Mouse (Mus musculus) testis, postnatal 14 days (tissue): Measurements from ENCODE around the gene Crxos.
"Not testable (repeated sequence)": the region's sequence is repeated elsewhere in the genome, so short reads cannot be mapped to it uniquely, and the experiment has no call there.

Source experiments
- DNase-seq: peaks from one replicate; pipeline ENCODE4 v3.0.0; 2021; ENCODE audit warnings: low spot score

The Crxos gene

DNA sequence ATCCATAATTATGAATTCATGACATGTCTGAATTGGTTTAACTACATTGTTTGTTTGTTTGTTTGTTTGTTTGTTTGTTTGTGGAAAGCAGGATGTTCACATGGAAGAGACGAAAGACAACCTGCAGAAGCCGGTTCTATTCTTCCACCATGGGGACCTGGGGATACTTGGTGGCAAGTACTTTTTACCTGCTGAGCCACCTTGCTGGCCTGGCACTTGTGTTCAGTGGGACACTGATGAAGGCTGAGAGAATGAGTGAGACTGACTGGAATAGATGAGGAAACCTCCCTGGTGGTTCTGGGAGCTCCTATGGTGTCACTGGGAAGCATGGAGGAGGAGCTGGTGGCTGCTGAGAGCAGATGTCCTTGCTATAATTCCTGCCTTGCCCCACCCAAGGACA lies at the start of gene Crxos:
TSS of gene Crxos (plus strand) at position 301 of the 400 bp plus-strand sequence.
- no peak for DNase-seq

DNA sequence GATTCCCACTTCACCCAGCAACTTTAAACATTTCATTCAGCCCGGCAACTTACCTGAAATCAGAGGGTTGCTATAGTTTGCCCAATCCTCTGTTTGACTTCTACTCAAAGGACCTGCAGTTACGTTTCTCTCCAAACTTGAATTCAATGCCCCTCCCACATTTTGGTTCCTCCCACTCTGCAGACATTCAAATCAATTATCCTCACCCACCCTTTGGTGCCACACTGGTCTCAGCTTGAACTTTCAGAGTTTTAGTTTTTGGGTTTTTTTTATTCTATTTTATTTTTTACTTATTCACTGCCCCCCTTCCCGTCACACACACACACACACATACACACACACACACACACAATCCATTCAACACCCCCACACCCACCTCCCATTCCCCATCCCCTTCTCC lies 42.8 kb upstream of the Crxos start, which contains the start of gene Obox6:
TSS of gene Obox6 (minus strand) at position 101 of the 400 bp plus-strand sequence.
- DNase-seq: no peak

DNA sequence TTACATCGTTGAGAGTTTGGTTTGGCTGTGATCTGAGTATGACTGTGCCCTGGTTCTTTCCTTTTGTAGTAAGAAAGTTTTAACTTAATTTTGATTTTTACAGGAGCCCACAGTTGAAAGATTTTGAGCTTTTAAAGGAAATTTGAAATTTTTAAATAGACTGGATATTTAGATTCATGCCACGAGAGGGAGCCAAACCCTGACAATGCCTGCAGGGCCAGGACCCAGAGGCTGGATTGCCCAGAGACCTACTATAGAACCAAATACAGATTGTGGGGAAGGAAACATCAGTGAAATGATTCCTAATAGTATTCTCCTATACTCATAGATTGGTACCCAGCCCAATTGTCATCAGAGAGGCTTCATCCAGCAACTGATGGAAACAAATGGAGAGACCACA lies 22.8 kb upstream of the Crxos start:
- DNase-seq: no peak

DNA sequence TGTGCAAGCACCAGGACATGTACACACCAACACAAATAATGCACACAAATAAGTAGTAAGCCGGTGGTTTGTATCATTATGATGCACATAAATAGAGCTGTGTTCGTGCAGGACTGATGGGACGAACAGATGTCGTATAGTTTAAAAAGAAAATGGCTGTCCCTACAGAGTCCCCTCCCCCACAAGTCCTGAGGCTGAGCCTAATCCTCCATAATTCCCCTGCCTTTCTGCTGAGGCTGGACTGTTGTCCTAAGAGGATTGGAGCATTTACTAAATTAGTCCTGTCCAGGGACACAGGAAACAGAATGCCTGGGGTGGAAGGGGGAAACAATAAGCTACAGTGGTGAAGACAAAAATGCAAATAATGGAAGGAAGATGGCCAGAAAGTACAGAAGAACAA lies 18.3 kb upstream of the Crxos start:
- DNase-seq: no peak

DNA sequence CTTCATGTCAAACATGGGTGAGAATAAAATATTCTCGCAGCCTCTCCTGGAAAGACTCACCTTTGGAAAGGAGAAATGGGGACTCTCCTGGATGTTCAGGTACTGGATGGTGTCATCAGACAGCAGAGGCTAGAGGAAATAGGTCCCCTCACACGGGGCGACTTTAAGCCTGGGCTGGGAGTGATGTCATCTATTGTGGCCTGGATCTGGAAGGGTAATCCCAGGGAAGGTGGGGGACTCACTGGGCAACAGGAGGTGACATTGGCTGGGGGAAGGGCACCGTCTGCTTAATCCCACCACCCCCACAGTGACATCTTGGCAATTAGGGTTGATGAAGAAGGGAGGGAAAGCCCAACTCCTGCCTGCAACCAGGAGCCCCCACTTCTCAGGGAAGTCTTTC lies 2.7 kb upstream of the Crxos start, which contains the start of gene Crx:
TSS of gene Crx (minus strand) at position 213 of the 400 bp plus-strand sequence.
- DNase-seq: no peak

DNA sequence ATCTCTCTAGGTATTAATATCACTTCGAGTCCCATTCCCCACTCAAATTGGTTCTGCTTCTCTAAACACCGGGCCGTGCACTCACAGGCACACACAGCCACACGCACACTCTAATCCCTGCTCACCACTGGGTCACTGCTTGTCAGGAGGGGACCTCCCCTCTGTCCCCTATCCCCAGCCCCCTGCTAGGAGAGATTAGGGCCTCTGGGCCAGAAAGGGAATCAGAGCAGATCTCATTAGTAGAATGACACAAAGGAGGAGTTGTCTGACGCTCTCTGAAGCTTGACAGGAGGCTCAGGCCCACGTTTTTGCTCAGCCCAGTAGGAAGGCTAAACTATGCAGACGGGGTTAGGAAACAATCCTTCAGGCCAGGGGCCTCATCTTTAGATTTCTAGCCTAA lies 1.0 kb upstream of the Crxos start:
- DNase-seq: no peak

DNA sequence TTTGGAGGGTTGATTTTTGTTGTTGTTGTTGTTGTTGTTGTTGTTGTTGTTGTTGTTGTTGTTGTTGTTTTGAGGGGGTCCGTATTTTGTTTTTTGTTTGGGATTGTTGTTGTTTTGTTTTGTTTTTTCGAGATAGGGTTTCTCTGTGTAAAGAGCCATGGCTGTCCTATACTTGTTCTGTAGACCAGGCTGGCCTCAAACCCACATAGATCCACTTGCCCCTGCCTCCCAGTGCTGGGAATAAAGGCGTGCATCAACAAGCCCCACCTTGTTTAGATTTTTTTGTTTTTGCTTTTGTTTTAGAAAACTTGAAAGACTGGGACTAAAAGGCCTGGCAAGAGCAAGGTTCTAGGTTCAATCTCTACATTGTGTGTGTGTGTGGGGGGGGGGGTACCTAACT lies 586 bp upstream of the Crxos start:
- DNase-seq: no peak

DNA sequence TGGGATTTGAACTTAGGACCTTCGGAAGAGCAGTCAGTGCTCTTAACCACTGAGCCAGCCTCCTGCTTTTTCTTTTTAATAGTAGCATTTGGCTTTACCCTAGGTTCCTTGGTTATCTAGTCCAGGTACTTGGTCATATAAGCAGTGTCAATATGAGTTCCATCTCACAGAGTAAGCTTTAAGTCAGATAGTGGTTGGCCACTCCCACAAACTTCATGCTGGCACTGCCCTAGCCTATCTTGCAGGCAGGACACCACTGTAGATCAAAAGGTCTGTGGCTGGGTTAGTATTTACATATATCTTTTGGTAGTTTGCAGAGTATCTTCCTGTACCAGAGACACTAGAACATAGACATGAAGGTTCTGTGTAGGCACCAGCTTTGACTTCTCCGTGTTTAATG lies 1.7 kb downstream of the Crxos start:
- no peak for DNase-seq

DNA sequence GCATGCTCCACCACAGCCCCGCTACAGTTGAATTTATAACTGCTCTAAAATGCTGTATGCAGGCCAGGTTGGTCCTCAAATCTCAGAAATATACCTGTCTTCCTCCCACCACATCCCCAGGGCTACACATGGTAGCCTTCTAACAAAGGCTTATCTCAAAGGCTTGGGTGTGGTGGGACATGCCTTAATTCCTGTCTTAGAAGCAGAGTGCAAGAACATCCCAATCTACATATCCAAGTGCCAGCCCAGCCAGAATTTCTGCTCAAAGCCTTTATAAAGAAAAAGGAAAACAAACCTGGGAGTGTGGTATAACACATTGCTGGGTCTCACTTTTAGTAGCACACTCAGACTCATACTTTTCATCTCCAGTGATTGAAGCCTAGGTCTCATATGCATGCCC lies 11.8 kb downstream of the Crxos start:
- DNase-seq: no peak

DNA sequence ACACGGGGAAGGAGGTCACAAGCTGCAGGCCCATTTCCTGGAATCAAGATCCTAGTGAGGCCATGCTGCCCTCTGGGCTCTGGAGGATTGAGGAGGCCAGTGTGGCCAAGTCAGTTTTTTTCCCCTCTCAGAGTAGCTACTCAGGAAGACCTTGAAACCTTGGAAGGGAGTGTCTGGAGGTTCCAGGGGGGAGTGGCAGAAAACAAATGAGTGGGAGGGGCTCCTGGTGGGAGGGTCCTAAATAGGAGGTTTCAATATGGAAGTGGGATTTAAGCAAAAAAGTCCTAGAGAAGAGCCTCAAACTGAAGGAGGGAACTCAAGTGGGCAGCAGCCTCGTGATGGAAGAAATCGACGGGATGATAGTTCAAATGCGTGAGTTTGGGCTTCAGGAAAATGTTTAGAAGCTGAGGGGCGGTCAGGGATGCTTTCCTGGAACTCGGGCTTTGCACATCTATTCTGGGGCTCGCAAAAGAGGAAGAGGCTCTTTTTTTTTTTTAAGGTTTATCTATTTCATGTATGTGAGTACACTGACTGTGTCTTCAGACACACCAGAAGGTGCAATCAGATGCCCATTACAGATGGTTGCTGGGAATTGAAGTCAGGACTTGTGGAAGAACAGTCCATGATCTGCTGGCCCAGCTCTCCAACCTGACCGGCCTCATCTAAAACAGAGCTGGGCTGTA lies 19.1 kb downstream of the Crxos start:
- no peak for DNase-seq

DNA sequence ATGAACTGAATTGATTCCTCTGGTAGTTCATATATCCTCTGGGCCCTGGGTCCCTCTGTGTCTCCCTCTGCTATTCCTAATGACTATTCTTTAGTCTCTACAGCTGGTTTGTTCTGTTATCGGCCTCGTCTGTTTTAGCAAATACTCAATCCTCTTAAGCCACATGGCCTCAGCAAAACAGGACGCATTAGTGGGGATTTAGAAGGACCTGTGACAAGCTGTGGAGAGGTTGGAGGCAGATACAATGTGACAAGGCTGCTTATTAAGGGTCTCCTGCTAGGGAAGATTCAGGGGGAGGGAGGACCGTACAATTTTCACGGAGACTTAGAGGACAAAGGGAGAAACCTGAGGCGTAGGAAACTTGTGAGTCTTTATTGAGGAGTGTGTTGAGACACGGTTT lies 23.4 kb downstream of the Crxos start:
- DNase-seq: no peak

DNA sequence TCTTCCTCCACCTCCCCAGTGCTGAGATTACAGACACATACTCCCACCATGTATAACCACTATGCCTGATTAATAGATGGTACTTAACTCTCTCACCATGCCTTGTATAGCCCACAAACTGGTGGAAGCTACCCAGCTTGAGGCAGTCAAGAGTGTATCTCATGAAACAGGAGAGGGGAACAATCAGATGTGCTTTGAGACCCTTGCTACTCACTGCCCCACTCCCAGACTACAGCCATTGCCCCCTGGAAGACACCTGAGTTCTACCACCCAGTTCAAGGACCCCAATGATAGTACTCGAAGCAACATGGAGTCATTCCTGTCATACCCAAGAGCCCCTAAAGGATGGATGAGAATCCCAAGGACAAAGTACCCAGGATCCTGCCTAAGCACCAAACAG lies 24.2 kb downstream of the Crxos start:
- no peak for DNase-seq

DNA sequence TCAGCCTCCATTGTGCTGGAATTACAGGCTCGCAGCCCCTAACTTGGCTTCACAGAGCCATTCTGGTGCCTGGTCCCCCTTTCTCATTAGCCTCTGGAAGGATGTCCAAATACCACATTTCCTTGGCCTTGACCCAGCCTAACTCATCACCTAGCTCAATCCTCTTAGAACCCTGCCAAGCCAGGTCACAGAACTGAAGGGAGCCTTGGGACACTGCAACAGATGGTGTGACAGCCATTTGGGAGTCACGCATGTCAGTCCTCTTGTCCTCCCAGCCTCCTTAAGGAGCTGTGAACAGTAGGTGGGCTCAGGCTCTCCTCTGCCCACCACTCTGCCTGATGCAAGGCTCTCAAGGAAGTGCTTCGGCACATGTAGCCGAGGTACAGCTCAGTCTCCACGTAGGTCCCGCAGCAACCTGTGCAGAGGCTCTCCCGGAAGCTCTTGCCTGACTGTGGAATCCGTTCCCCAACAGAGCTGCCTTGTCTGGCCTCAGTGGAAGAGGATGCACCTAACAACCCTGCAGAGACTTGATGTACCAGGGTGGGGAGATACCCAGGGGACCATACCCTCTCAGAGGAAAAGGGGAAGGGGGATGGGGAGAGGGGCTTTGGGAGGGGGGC lies 25.7 kb downstream of the Crxos start:
- DNase-seq: no peak

DNA sequence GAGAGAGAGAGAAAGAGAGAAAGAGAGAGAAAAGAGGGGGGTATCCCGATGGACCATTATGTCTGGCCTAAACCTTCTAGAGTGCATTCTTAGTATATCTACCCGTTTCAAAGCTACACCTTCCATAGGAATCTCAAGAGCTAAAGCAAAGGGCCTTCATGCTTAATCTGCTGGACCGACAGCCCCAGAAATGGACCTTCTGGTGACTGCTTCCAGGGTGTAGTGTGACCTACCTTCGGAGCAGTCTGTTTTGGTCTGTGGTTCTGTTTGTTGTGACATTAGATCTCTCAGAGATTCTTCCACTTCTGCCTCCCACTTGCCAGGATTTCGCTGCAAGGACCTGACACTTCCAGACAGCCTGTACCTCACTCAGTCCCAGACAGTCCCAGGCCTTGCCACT lies 28.1 kb downstream of the Crxos start:
- DNase-seq: no peak

DNA sequence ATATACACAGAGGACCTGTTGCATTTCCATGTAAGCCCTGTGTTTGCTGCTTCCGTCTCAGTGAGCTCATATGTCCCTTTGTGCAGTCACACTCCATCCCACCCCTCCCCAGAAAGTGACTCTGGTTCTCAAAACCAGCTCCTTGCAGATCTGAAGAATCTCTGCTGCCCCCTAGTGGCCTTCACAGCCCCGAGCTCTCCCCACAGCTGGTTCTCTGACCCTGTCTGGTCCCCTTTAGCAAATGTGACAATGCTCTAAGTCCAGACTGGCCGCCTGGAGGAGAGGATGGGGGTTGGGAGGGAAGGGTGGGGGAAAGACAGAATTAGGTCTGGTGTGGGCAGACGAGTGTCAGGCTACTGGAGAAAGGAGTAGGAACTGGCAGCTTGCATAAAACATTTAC lies 29.8 kb downstream of the Crxos start:
- peak; percentile 29 for DNase-seq

DNA sequence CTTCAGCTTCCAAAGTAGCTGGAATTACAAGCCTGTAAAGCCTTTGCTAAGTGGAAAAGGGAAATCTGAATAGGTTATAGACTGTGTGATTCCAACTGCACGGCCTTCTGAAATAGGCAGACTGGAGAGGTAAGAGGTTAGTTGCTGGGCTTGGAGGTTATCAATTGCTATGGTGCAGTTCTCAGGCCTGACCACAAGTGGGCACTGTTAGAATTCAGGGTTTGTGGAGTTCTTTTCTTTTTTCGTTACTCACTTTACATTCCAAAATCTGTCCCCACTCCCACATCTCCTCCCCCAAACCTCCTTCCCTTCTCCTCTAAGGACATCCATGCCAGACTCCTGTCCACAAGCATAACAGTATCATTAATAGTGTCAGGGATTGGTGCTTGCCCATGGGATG lies 31.8 kb downstream of the Crxos start:
- DNase-seq: no peak

DNA sequence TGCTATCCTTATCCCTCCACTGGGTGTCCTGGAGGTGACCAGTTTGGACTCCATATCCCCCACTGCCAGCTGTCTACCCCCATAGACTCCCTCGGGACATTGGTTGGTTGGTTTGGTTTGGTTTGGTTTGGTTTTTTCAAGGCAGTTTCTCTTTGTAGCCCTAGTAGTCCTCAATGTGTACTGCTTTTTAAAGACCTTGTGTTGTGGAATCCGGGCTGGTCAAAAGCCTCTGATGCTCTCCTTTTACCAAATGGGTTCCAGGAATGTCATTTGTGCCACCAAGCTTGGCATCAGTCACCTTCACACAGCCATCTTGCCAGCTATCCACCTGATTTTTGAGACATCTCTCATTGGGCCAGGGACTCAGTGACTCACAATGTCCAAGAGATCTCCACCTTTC lies 32.3 kb downstream of the Crxos start:
- DNase-seq: no peak

DNA sequence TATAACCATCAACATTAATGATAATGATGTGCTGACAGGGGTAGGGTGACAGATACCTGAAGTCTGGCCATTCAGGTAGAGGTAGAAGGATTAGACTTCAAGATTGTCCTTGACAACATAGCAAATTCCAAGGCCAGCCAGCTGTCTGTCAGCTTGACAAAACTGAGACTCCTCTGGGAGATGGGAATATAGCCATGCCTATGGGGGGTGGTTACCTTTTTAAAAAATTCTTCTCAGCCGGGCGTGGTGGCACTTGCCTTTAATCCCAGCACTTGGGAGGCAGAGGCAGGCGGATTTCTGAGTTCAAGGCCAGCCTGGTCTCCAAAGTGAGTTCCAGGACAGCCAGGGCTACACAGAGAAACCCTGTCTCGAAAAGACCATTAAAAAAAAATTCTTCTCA lies 33.3 kb downstream of the Crxos start:
- not testable (repeated sequence) for DNase-seq

DNA sequence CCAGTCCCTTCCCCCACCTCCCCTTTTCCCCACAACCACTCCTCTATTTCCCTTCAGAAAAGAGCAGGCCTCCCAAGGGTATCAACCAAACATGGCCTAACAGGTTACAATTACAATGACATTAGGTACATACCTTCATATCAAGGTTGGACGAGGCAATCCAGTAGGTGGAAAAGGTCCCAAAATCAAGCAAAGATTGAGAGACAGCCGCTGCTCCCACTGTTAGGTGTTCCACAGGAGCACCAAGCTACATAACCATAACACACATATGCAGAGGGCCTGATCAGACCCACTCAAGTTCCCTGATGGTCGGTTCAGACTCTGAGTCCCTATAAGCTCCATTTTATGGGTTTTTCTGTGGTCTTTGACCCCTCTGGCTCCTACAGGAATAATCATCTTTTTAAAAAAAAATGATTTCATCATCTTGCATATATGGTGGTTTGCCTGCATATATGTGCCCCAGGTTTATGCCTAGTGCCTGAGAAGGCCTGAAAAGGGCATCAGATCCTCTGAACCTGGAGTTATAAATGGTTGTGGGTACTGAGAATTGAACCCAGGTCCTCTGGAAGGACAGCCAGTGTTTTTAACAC lies 33.8 kb downstream of the Crxos start:
- no peak for DNase-seq

DNA sequence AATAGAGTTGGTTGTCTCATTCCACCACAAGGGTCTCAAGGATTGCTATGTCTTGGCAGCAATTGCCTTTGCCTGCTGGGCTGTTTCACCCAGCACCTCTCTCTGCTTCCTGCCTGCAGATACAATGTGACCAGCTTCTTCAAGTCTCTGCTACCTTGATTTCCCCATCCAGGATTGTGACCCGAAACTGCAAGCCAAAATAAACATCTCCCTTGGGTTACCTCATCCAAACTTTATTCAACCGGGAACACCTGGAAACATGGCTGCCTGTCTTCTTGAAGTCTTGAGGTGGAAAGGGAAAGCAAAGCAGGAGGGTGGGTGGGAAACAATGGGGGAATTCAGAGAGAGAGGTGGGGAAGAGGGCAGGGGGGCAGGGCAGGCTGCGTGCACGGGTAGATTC lies 34.6 kb downstream of the Crxos start:
- DNase-seq: no peak

DNA sequence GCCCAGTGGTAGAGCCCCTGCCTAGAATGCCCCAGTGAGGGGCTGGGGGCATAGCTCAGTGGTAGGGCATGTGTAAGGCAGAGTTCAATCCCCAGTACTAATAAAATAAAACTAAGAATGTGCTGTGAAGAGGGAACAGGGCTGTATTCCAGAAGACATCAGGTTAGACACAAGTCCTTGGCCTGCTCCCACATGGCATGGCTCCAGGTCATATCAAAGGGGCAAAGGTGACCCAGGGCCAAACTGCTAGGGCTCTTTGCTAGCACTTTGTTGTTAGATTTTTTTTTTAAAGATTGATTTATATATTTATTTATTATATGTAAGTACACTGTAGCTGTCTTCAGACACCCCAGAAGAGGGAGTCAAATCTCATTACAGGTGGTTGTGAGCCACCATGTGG lies 36.0 kb downstream of the Crxos start:
- no peak for DNase-seq

DNA sequence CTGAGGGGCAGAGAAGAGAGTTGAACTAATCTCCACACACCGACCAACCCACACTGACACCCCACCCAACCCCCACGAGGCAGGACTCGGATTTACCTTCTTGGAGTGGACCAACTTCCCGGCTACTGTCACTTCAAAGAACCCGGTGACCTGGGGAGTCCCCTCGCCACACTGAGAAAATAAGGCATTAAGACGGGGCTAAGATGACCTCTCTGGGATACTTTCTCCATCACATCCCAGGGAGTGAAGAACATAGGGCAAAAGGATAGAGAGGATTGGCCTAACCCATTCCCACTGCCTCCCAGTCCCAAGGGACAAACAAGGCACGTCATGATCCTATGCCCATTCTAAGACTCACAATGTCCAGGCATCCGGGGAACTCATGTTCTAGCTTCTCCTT lies 37.5 kb downstream of the Crxos start:
- DNase-seq: no peak

DNA sequence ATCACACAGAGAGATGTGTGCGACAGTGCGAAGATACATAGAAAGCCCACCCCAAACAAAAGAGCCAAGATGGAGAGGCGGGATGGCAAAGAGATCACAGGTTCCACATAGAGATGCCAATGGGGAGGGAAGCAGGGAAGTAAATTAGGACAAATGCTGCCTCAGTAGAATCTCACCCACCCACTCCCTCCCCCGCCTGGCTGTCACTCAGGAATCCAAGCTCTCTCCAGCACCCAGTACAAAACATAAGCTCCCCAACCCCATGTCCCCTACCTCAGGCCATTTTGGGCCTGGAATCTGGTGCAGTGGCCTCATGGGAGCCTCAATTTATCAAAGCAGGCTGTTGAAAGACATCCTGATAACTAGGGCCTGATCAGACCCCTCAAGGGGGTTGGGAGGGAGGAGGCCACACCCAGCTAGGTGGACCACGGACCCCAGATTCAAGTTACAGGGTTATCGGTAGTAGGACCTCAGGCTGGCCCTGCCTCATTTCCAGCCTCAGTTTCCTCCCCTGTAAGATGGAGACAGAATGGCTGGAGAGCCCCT lies 38.3 kb downstream of the Crxos start:
- DNase-seq: no peak
